In the genomic region with DNA sequence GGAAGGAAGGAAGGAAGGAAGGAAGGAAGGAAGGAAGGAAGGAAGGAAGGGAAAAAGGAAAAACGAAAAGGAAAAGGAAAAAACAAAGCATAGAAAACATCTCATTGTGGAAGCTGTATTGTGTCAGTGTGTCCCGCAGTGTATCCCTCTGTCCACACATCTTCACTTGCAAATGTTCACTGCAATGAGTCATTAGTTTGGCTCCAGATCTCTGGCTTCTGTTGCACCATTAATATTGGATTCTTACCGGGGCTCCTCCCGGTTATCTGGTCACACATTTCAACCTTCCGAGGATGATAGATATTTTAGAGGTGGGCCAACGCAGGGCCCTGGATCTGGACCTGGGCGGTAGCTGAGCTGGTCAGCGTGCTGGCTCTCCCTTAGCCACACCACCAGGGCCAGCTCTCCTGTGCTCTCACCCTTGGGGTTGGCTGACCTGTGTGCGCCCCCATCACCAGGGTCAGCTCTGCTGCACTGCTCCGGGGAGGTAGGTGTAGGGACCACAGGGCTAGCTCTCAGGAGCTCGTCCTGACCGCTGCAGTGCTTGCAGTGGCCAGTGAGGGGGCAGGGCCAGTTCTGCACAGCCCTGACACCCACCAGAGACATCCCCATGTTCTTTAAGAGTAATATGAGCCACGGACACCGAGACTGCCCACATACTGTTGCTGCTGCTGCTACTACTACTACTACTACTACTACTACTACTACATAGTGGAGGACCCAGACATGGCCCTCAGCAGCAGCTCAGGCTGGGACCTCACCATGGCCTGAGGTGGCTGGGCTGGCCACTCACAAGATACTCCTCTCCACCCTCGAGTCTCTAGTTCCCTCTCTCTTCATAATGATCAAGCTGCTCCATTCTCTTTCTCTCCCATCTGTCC, we compare ENCODE assay signal across 10 mouse cellular contexts.
DNase-seq lines count a peak whose midpoint lies in the region; ATAC-seq and TF ChIP-seq lines count a peak whose summit lies in the region.
"Had no signal": no experiment of that assay in that cellular context is flagged by ENCODE, and none has a peak within 500 bp of the region (broad histone marks: within the 10 kb centered on the region; RNA-seq: fewer than 3 reads in every experiment).

No protein-coding gene starts in this region.

- no peak overlapping the region for H3K9ac ChIP-seq in intestine, embryonic 14.5 days (ENCODE audit: low read length)
- no peak overlapping the region for H3K9ac ChIP-seq in intestine, embryonic 15.5 days
- H3K9ac ChIP-seq in ES-E14 (ENCODE audit: insufficient read depth, low read depth, low read length, poor library complexity, severe bottlenecking): no peak overlapping the region
- no peak overlapping the region for H3K9ac ChIP-seq in embryonic facial prominence, embryonic 13.5 days
- 0 out of 2 replicates have a peak overlapping the region, but pooled peaks have one; percentile 12 for H3K9ac ChIP-seq in limb, embryonic 14.5 days (ENCODE audit: low read depth, low read length, severe bottlenecking)

- no peaks in the 10 kb centered on the region for H3K36me3 ChIP-seq in intestine, embryonic 14.5 days (ENCODE audit: control insufficient read depth, insufficient read depth, low read length)
- no peaks in the 10 kb centered on the region for H3K36me3 ChIP-seq in intestine, embryonic 15.5 days
- no peaks in the 10 kb centered on the region for H3K36me3 ChIP-seq in ES-E14 (ENCODE audit: control insufficient read depth, insufficient read depth, low read length, poor library complexity, severe bottlenecking)
- no peaks in the 10 kb centered on the region for H3K36me3 ChIP-seq in embryonic facial prominence, embryonic 13.5 days
- H3K36me3 ChIP-seq in limb, embryonic 14.5 days (ENCODE audit: control insufficient read depth, insufficient read depth, low read length): no peaks in the 10 kb centered on the region

- H3K4me3 ChIP-seq in intestine, embryonic 14.5 days (ENCODE audit: low read depth, low read length): no peak overlapping the region
- H3K4me3 ChIP-seq in intestine, embryonic 15.5 days (replicated peaks): no peak overlapping the region
- H3K4me3 ChIP-seq in ES-E14 (ENCODE audit: insufficient read depth in 1 of 2, low read depth in 1 of 2, low read length in 2 of 2, poor library complexity in 1 of 2, severe bottlenecking in 1 of 2): no peak overlapping the region
- H3K4me3 ChIP-seq in embryonic facial prominence, embryonic 13.5 days: no peak overlapping the region
- no peak overlapping the region for H3K4me3 ChIP-seq in limb, embryonic 14.5 days (replicated peaks; ENCODE audit: low read length)
- H3K4me3 ChIP-seq in layer of hippocampus, adult 2 months: no peak overlapping the region
- H3K4me3 ChIP-seq: left cerebral cortex, adult 2 months had no signal

- in situ Hi-C loops in ES-E14 (cut with MboI; ENCODE audit: low sequenced_read_pairs in 2 of 2, unreplicated experiment in 2 of 2): no loop called here

- H3K4me1 ChIP-seq in intestine, embryonic 14.5 days (replicated peaks; ENCODE audit: control insufficient read depth, insufficient read depth, low read length): peaks cover 51% of the 10 kb centered on the region
- peaks cover 16% of the 10 kb centered on the region for H3K4me1 ChIP-seq in intestine, embryonic 15.5 days (replicated peaks)
- no peaks in the 10 kb centered on the region for H3K4me1 ChIP-seq in ES-E14 (ENCODE audit: control insufficient read depth in 2 of 2, insufficient read depth in 2 of 2, low read length in 2 of 2, poor library complexity in 1 of 2)
- peaks cover 49% of the 10 kb centered on the region for H3K4me1 ChIP-seq in embryonic facial prominence, embryonic 13.5 days
- H3K4me1 ChIP-seq in limb, embryonic 14.5 days (ENCODE audit: control insufficient read depth, insufficient read depth, low read length): peaks cover 83% of the 10 kb centered on the region

- TF ChIP-seq POLR2A in limb, embryonic 14.5 days (IDR thresholded peaks at IDR 0.05; ENCODE audit: borderline replicate concordance, extremely low read depth, insufficient read depth, insufficient read length): no peak

- no peak overlapping the region for H3K4me2 ChIP-seq in intestine, embryonic 14.5 days (ENCODE audit: low read length)
- no peak overlapping the region for H3K4me2 ChIP-seq in intestine, embryonic 15.5 days (replicated peaks)
- H3K4me2 ChIP-seq in embryonic facial prominence, embryonic 13.5 days: no peak overlapping the region
- no peak overlapping the region for H3K4me2 ChIP-seq in limb, embryonic 14.5 days (replicated peaks; ENCODE audit: low read depth, low read length, severe bottlenecking)

- no peak for ATAC-seq in intestine, embryonic 14.5 days (replicated peaks; ENCODE audit: low FRiP score, low TSS enrichment, low read depth)
- no peak for ATAC-seq in intestine, embryonic 15.5 days
- no peak for ATAC-seq in embryonic facial prominence, embryonic 13.5 days (ENCODE audit: insufficient number of reproducible peaks, insufficient read depth, low FRiP score, low TSS enrichment, low read depth)
- ATAC-seq in limb, embryonic 14.5 days (ENCODE audit: low FRiP score, low read depth): 0 out of 2 replicates have a peak, but pooled peaks have one; percentile 2

- DNase-seq in intestine, embryonic 14.5 days (ENCODE audit: low spot score): no peak
- DNase-seq in ES-E14 (ENCODE audit: low read depth, low spot score): no peak
- DNase-seq in limb, embryonic 14.5 days (ENCODE audit: low spot score): no peak
- DNase-seq in left cerebral cortex, adult 9 months (ENCODE audit: low spot score in 2 of 2): no peak
- DNase-seq in layer of hippocampus, adult 2 months (ENCODE audit: low spot score in 2 of 2): no peak
- DNase-seq in spleen, postnatal 4 days (ENCODE audit: low spot score in 2 of 2): no peak
- DNase-seq: right cerebral cortex, postnatal 4 days had no signal

- no peak for TF ChIP-seq CTCF in layer of hippocampus, adult 2 months (conservative IDR thresholded peaks at IDR 0.05)

- H3K9me3 ChIP-seq in intestine, embryonic 14.5 days (ENCODE audit: control insufficient read depth, low read length): no peaks in the 10 kb centered on the region
- H3K9me3 ChIP-seq in intestine, embryonic 15.5 days: no peaks in the 10 kb centered on the region
- no peaks in the 10 kb centered on the region for H3K9me3 ChIP-seq in ES-E14 (ENCODE audit: control insufficient read depth, insufficient read depth, low read depth, low read length)
- H3K9me3 ChIP-seq in embryonic facial prominence, embryonic 13.5 days: no peaks in the 10 kb centered on the region
- H3K9me3 ChIP-seq in limb, embryonic 14.5 days (ENCODE audit: control insufficient read depth, low read length): no peaks in the 10 kb centered on the region

- H3K27ac ChIP-seq in intestine, embryonic 14.5 days (ENCODE audit: low read depth): peak overlapping the region; percentile 16; the same call in 1 of the 2 replicates
- no peak overlapping the region for H3K27ac ChIP-seq in intestine, embryonic 15.5 days
- peak overlapping the region; percentile 1; the same call in 1 of the 2 replicates for H3K27ac ChIP-seq in ES-E14 (ENCODE audit: insufficient read depth, low read depth, low read length, poor library complexity, severe bottlenecking)
- peak overlapping the region; percentile 60; the same call in 1 of the 2 replicates for H3K27ac ChIP-seq in embryonic facial prominence, embryonic 13.5 days
- H3K27ac ChIP-seq in limb, embryonic 14.5 days (replicated peaks; ENCODE audit: low read depth, low read length): peak overlapping the region; percentile 75
- H3K27ac ChIP-seq in layer of hippocampus, adult 2 months: no peak overlapping the region
- H3K27ac ChIP-seq: left cerebral cortex, adult 2 months had no signal

- no peaks in the 10 kb centered on the region for H3K27me3 ChIP-seq in intestine, embryonic 14.5 days (replicated peaks; ENCODE audit: control insufficient read depth, insufficient read depth, low read length)
- H3K27me3 ChIP-seq in intestine, embryonic 15.5 days (replicated peaks): no peaks in the 10 kb centered on the region
- H3K27me3 ChIP-seq in embryonic facial prominence, embryonic 13.5 days: no peaks in the 10 kb centered on the region
- H3K27me3 ChIP-seq in limb, embryonic 14.5 days (ENCODE audit: control insufficient read depth, insufficient read depth, low read length): no peaks in the 10 kb centered on the region

- 60% methylated on average over 15 of the region's 15 CpGs for WGBS in intestine, embryonic 14.5 days
- WGBS in intestine, embryonic 15.5 days: 59% methylated on average over 15 of the region's 15 CpGs
- 84% methylated on average over 15 of the region's 15 CpGs for WGBS in embryonic facial prominence, embryonic 13.5 days
- 60% methylated on average over 15 of the region's 15 CpGs for WGBS in limb, embryonic 14.5 days

TF ChIP-seq in ES-E14, 5 proteins besides CTCF, POLR2A, EP300 and RAD21:
- TF ChIP-seq ZNF384 (IDR thresholded peaks at IDR 0.05; ENCODE audit: low read depth, low read length) (no peak), ZC3H11A (IDR thresholded peaks at IDR 0.05; ENCODE audit: borderline replicate concordance, low read depth, low read length) (no peak), CHD2 (IDR thresholded peaks at IDR 0.05; ENCODE audit: low read depth, low read length) (no peak), MAFK (IDR thresholded peaks at IDR 0.05; ENCODE audit: insufficient read depth, low read depth, low read length) (no peak), HCFC1 (IDR thresholded peaks at IDR 0.05; ENCODE audit: borderline replicate concordance, insufficient read depth, low read length) (no peak)
TF ChIP-seq in ES-E14: peak in this region for 0.

Comparison
In these comparisons a context has a peak if more than half of its experiments do, and no peak if none do; other contexts are left out.
1. H3K27ac ChIP-seq: peak in intestine, embryonic 14.5 days (single experiment), ES-E14 (single experiment), embryonic facial prominence, embryonic 13.5 days (single experiment) and limb, embryonic 14.5 days (single experiment); none in intestine, embryonic 15.5 days (single experiment) and layer of hippocampus, adult 2 months (single experiment).